Mouse (Mus musculus) kidney, adult 2 months (tissue): ENCODE results near the gene Chgb. TPM values are rescaled to one million over a fixed set of nuclear protein-coding genes. Genes with fewer than 3 reads are reported as not detected.
A peak's percentile ranks its signal among the peaks of the same experiment; 100 is the strongest.

Source experiments
- DNase-seq: peaks from one replicate; pipeline ENCODE4 v3.0.0; 2021
- H3K27ac ChIP-seq: fragments of 200-500 bp; 2 replicates; pipeline ENCODE4 v1.5.1; 2012; ENCODE audit warnings: low read depth, low read length, control low read depth, inconsistent platforms; ENCODE audit not compliant: insufficient read depth
- H3K27me3 ChIP-seq: fragments of 200-500 bp; replicated peaks from 2 replicates; pipeline ENCODE4 v1.6.1; 2012; ENCODE audit warnings: mild to moderate bottlenecking, moderate library complexity, low read length, inconsistent platforms; ENCODE audit not compliant: control insufficient read depth, insufficient read depth
- H3K36me3 ChIP-seq: fragments of 200-500 bp; 2 replicates; pipeline ENCODE4 v1.6.1; 2012; ENCODE audit warnings: mild to moderate bottlenecking, moderate library complexity, low read length, inconsistent platforms; ENCODE audit not compliant: control insufficient read depth, insufficient read depth
- H3K4me1 ChIP-seq: fragments of 200-500 bp; 2 replicates; pipeline ENCODE4 v1.6.1; 2011; ENCODE audit warnings: low read length; ENCODE audit not compliant: control insufficient read depth, insufficient read depth
- H3K4me3 ChIP-seq: fragments of 200-500 bp; 2 replicates; pipeline ENCODE4 v1.5.1; 2011; ENCODE audit warnings: mild to moderate bottlenecking, low read depth, low read length, control low read depth; ENCODE audit not compliant: insufficient read depth
- CTCF ChIP-seq: fragments of 200-500 bp; conservative IDR thresholded peaks from 2 replicates; pipeline ENCODE4 v1.5.1; 2011; ENCODE audit warnings: low read depth, mild to moderate bottlenecking, control low read depth, low read length, moderate library complexity, mixed read lengths; ENCODE audit not compliant: insufficient read depth, insufficient read length
- POLR2A ChIP-seq: fragments of 200-500 bp; IDR thresholded peaks from one replicate; pipeline ENCODE4 v1.6.1; 2011; ENCODE audit warnings: low read depth, low read length, control low read depth
- whole genome bisulfite sequencing: fragments of 180-500 bp; shearing (Covaris S2); methylation state at CpG from one replicate; pipeline ENCODE4 v1.1.7; 2018; 5-methylcytosine and 5-hydroxymethylcytosine counted together
- polyA plus RNA-seq: library from polyadenylated mRNA; depleted of rRNA; stranded (reverse); fragments of >200 nt; gene quantifications from 2 replicates; pipeline ENCODE4 v1.2.3, GENCODE M21; 2012; rRNA removed

The Chgb gene
- 0.04 and 0.19 TPM in 2 replicates for polyA plus RNA-seq

DNA sequence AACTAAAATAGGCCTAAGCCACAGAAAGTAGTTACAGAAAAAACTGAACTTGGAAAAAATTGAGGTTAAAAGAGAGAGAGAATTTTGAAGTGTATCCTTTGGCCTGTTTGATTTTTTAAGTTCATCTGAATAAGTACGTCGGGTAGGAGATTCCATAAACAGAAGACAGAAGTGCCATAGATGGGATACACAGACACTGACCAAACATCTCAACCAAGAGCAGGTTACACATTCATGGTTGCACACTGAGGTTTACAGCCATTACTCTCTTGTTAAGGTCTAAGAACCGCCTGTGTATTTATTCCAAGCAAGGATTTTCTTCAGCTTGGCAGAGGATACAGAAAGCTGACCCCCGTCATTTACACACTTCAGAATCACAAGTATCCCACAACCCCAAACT lies at the start of gene Chgb:
TSS of gene Chgb (plus strand) at position 301 of the 400 bp plus-strand sequence.
- H3K27ac ChIP-seq: no peak within 1 kb of the TSS
- H3K4me3 ChIP-seq: no peak within 1 kb of the TSS
- no peaks in the 10 kb centered on the region for H3K4me1 ChIP-seq
- DNase-seq: no peak
- WGBS: 14% methylated on average over 4 of the region's 4 CpGs
- H3K27me3 ChIP-seq: no peaks in the 10 kb centered on the region
- TF ChIP-seq CTCF (no peak), POLR2A (no peak)
- H3K36me3 ChIP-seq: no peaks in the 10 kb centered on the region

DNA sequence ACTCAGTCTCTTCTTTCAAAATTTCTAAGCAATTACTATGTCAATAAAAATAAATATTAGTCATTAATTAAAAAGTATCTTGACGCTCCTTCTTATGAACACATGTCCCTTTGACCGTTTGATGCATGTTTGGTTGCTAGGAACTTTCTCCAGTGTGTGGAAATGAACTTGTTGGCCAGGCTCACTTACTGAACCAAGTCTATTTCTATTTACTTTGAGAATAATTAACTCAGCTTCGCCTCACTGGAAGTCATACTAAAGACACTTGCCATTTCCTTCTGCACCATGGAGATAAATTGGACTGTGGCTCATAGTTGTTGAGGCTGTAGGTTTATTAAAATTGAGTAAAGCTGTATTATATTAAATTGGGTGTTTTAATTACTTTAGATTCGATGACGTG lies 48.1 kb upstream of the Chgb start:
- Histone ChIP-seq H3K27me3 (no peaks in the 10 kb centered on the region), H3K4me1 (0 out of 2 replicates have a peak, but pooled peaks cover 8% of the 10 kb centered on the region), H3K36me3 (no peaks in the 10 kb centered on the region), H3K4me3 (no peak overlapping the region), H3K27ac (no peak overlapping the region)
- 38% methylated on average over 5 of the region's 5 CpGs for WGBS
- TF ChIP-seq CTCF: no peak
- no peak for TF ChIP-seq POLR2A
- DNase-seq: peak; percentile 82

DNA sequence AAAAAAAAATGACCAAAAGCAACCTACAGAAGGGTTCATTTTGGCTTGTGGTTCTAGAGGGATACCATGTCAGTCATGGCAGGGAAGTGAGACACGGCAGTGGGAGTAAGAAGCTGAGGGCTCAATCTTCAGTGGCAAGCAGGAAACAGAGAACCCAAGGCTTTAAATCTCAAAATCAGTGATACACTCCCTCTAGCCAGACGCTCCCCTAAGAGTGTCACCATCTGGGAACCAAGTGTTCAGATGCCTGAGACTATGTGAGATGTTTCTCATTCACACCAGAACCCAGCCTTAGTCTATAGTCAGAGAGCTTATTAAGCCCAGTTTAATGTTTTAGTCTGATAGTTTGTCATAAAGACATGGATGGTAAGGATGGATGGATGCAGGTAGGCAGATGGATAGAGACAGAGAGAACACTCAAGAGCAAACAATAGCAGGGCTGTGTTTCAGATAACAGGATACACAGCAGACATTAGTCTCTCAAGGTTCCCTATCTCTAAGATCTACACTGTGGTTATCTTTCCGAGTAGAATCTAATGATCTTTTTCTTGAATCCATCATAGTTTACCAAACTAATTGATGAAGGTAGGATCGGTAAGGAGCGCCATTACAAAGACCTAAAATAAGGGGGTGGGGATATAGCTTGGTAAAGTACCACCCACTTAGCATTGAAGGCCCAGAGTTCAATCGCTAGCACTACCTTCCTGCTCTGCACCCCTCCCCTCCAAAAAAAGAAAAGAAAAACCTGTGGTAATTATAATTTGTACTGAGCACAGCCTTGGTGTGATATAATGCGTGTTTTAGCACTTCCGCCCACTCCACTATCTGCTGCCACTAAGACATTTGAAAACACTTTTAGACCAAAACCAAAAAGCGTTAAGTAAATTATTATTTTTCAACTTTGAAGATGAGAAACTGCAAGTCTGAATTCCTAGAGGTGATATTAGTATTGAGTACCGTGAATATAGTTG lies 47.2 kb upstream of the Chgb start:
- TF ChIP-seq POLR2A (no peak), CTCF (no peak)
- H3K4me1 ChIP-seq: 0 out of 2 replicates have a peak, but pooled peaks cover 8% of the 10 kb centered on the region
- H3K27ac ChIP-seq: no peak overlapping the region
- H3K27me3 ChIP-seq: no peaks in the 10 kb centered on the region
- no peaks in the 10 kb centered on the region for H3K36me3 ChIP-seq
- DNase-seq: no peak
- 89% methylated on average over 10 of the region's 10 CpGs for WGBS
- H3K4me3 ChIP-seq: no peak overlapping the region

DNA sequence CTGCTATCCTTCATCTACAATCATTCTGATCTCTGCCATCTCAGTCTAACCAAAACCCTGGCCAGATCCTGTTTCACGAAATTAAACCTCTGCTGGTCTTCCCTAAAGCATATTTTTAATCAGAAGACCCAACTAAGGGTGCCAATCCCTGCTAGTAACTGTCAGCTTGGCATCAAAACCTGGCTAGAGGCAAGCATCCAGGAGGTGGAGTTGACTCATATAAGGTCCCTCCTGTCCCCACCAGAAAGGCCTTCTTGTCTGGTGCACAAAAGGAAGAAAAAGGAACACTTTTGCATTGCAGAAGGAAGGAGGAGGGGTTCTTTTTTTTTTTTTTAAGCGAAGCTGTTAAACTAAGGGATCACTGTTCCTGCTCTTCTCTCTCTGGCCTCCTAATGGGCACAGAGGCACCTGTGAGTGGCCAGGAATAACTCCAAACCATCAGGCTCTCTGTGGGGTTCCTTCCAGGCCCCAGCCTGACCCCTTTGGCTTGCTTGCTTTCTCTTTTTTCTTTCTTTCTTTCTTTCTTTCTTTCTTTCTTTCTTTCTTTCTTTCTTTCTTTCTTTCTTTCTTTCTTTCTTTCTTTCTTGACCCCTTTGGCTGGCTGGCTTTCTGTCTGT lies 42.2 kb upstream of the Chgb start:
- Histone ChIP-seq H3K27ac (no peak overlapping the region), H3K4me3 (no peak overlapping the region), H3K4me1 (no peaks in the 10 kb centered on the region), H3K36me3 (no peaks in the 10 kb centered on the region), H3K27me3 (no peaks in the 10 kb centered on the region)
- TF ChIP-seq CTCF (no peak), POLR2A (no peak)
- no peak for DNase-seq
- WGBS: 78% methylated on average over 2 of the region's 2 CpGs

DNA sequence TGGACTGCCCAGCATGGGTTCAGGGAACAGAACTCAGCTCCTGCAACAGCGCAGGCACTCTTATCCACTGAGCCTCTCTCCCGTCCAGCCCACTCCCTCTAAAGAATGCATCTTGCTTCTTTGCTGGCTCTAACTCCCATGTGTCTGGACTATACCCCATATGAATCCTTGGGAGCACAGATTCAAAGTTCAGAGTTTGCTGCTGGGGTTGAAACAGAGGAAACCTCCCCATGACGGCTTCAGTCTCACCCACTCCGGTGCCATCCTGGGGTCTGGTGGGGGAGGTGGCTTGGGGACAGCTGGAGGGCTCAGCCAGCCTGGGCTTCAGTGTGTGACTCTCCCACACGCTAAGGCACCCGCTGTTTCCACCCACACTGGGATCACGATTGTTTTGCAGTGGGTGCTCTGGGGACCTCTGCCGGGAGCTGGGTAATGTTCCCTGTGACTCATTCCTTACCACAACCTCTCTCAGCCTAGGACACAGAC lies 39.2 kb upstream of the Chgb start:
- WGBS: 44% methylated on average over 8 of the region's 8 CpGs
- TF ChIP-seq POLR2A (no peak), CTCF (0 out of 2 replicates have a peak, but pooled peaks have one; percentile 7)
- H3K27me3 ChIP-seq: no peaks in the 10 kb centered on the region
- H3K27ac ChIP-seq: no peak overlapping the region
- H3K4me3 ChIP-seq: no peak overlapping the region
- no peaks in the 10 kb centered on the region for H3K36me3 ChIP-seq
- no peaks in the 10 kb centered on the region for H3K4me1 ChIP-seq
- DNase-seq: peak; percentile 54

DNA sequence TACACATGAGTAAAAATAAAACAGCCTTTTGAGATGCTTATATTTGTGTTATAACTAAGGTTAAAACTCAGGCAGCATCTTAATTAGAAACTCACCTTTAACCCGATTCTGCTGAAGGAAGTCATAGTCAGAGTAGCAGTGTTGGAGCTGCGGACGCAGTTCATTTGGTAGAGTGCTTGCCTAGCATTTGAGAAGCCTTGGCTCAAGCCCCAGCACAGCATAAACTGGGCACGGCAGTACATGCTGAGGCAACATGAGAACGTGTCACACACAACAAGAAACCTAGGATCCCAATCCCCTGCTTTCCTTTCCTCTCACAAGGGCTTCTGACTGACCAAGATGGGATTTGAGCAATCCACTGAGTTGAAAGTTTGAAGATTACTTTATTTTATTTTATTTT lies 36.2 kb upstream of the Chgb start:
- TF ChIP-seq CTCF: no peak
- no peak for TF ChIP-seq POLR2A
- H3K27ac ChIP-seq: no peak overlapping the region
- no peak for DNase-seq
- no peaks in the 10 kb centered on the region for H3K27me3 ChIP-seq
- H3K4me3 ChIP-seq: no peak overlapping the region
- no peaks in the 10 kb centered on the region for H3K36me3 ChIP-seq
- H3K4me1 ChIP-seq: no peaks in the 10 kb centered on the region
- whole genome bisulfite sequencing: 65% methylated on average over 5 of the region's 5 CpGs

DNA sequence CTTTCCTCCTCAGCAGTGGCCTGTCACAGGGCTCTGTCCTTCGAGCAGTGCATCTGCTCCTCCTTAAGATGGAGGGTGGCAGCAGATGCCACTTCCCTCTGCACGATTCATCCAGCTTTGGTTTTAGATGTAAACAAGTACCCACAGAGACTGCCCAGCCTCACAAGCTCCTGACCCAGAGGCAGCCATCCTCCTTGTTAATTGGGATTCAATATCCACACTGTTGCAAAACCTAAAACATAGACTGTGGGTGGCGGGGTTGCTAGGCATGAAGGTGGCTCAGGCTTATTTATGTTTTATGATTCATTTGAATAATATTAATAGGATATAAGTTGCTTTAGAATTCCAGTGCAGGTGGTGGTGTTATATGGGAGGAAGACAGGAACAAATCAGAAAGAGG lies 35.0 kb upstream of the Chgb start:
- TF ChIP-seq POLR2A (no peak), CTCF (no peak)
- Histone ChIP-seq H3K36me3 (no peaks in the 10 kb centered on the region), H3K27ac (no peak overlapping the region), H3K4me1 (no peaks in the 10 kb centered on the region), H3K4me3 (no peak overlapping the region), H3K27me3 (no peaks in the 10 kb centered on the region)
- DNase-seq: no peak
- WGBS: 89% methylated on average over 3 of the region's 3 CpGs
